Mouse (Mus musculus) thymus, adult 2 months (tissue): ENCODE results near the gene Cacna1d.

ENCODE experiments used
- CTCF ChIP-seq: fragments of 200-500 bp; IDR thresholded peaks from 2 replicates; pipeline ENCODE4 v1.5.1; 2012; ENCODE audit warnings: mild to moderate bottlenecking, control low read depth, low read length, moderate library complexity, borderline replicate concordance; ENCODE audit not compliant: control insufficient read depth, poor library complexity, insufficient read depth; ENCODE audit errors: extremely low read depth
- POLR2A ChIP-seq: fragments of 200-500 bp; IDR thresholded peaks from 2 replicates; pipeline ENCODE4 v1.6.1; 2012; ENCODE audit warnings: mild to moderate bottlenecking, low read length, control low read depth, moderate library complexity; ENCODE audit not compliant: control insufficient read depth, poor library complexity, insufficient read depth; ENCODE audit errors: extremely low read depth

DNA sequence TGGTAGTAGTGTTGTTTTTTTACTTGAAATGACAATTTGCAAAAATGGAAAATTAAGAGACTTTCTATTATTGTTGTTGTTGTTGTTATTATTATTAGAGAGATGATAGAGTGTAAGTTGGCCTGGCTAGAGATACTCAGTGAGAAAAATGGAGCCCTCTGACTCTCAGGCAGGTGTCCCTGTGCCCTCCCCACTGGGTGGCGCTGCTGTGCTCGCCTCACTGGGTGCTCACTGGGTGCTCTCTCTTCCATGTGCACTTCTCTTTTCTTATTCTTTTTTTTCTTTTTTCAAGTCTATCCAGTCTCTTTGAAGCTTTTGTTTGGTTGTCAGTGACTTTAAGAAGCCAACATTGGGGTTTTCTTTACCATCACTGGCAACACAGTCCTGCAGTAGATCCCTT is 463.9 kb downstream of the Cacna1d start:
- TF ChIP-seq CTCF, result peak; percentile 85
- no peak for TF ChIP-seq POLR2A
